Mouse (Mus musculus) left cerebral cortex, adult 2 months (tissue): ENCODE measurements around the gene Mad1l1. TPM values are rescaled to one million over a fixed set of nuclear protein-coding genes. Genes with fewer than 3 reads are reported as not detected.

Experiments used
- DNase-seq, 2 experiments: peaks; one replicate each; pipeline ENCODE4 v3.0.0; 2021 to 2022; ENCODE audit warnings: low spot score in 2 of 2, mixed read lengths in 1 of 2; ENCODE audit errors: extremely low spot score in 1 of 2
- H3K27ac ChIP-seq: fragments of 200-600 bp; 2 replicates; pipeline ENCODE4 v1.8.1; 2022
- H3K4me3 ChIP-seq: fragments of 200-600 bp; 2 replicates; pipeline ENCODE4 v1.8.1; 2022
- CTCF ChIP-seq: fragments of 200-600 bp; IDR thresholded peaks from 2 replicates; pipeline ENCODE4 v1.8.1; 2022; ENCODE audit warnings: antibody characterized with exemption, mild to moderate bottlenecking, moderate library complexity
- intact Hi-C: fragments of 180-260 bp; cut with DNase I; formaldehyde crosslinking; loops from one replicate; pipeline ENCODE4 v1.15.1; 2025
- total RNA-seq, 2 experiments: library from RNA; stranded (reverse); gene quantifications; 2 replicates each; pipeline ENCODE4 v1.2.3; 2021

Mad1l1 gene
- total RNA-seq, 2 experiments from 2014 or later: 14.1 to 17.6 TPM

- intact Hi-C loops: no loop called here
- H3K27ac ChIP-seq: no peak overlapping the region
- H3K4me3 ChIP-seq: no peak overlapping the region
- no peak for DNase-seq
- no peak for TF ChIP-seq CTCF
Measured at GRCm38 (mm10) chr5:140349882-140350281, 28.5 kb upstream of the Mad1l1 start.

DNA sequence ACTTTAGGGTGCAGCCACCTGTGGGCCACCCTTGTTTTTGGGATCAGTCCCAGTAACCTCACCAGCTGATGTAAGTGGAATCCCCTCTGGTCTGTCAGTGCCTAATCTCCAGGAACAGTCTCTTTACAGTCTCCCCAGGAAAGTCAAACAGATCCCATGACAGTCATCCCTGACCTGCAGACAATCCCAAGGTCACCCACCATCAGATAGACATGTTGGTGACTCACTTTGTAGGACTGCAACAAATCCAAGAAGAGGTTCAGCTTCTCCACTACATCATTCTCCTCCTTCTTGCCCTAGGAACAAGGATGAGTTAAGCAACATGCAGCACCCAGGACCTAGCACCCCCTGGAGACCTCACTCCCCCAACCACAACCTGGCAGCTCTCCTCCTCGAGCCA, 24.7 kb upstream of the Mad1l1 start:
- H3K27ac ChIP-seq: no peak overlapping the region
- intact Hi-C loops: no loop called here
- TF ChIP-seq CTCF: no peak
- no peak overlapping the region for H3K4me3 ChIP-seq
- DNase-seq: no peak

DNA sequence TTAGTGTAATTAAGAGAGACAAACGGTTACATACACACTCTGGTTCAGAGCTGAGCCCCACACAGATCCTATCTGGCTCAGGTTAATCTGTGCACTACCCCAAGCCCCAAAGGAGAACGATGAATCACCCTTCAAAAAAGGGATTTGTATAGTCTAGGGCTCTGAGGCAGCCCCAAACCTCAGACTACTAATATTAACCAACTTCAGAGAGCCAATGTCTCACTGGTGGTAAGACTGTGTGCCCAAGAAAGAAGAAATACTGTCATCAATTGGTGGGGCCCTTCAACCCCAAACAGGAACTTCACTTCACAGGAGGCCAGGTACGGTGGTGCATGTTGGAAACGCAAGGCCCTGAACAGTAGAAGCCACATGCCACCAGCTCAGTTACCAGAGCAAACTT, 23.9 kb upstream of the Mad1l1 start:
- intact Hi-C loops: no loop called here

GRCm38 (mm10) chr5:140342880-140343279, 21.5 kb upstream of the Mad1l1 start:
- intact Hi-C loops: no loop called here
- H3K4me3 ChIP-seq: no peak overlapping the region
- no peak; the same call in 1 of the 2 replicates for TF ChIP-seq CTCF
- no peak overlapping the region for H3K27ac ChIP-seq
- no peak for DNase-seq

More for the DNA sequence above, 23.9 kb upstream of the Mad1l1 start:
- Histone ChIP-seq H3K27ac (no peak overlapping the region), H3K4me3 (no peak overlapping the region)
- TF ChIP-seq CTCF: no peak
- no peak for DNase-seq

- DNase-seq: no peak
- TF ChIP-seq CTCF: no peak
- no peak overlapping the region for H3K27ac ChIP-seq
- no peak overlapping the region for H3K4me3 ChIP-seq
- intact Hi-C loops: loop anchor here (5.0 kb wide), 1 partner anchor 72 kb away; no protein-coding TSS in a partner anchor
Measured at GRCm38 (mm10) chr5:140339836-140340235, 18.5 kb upstream of the Mad1l1 start.

DNA sequence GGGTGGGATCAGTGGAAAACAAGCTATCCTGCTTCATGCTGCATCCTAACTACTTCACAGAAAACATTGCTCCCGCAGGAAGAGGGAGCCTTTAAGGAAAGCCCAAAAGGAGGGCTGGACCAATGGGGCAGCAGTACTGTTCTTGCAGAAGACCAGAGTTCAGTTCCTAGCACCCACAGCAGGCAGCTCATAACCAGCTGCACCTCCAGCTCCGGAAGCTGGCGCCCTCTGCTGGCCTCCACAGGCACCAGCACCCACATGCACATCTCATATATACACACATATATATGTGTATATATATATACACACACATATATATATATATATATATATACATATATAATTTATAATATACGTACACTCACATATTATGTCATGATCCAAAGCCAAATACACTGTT, 17.4 kb upstream of the Mad1l1 start:
- Histone ChIP-seq H3K4me3 (no peak overlapping the region), H3K27ac (no peak overlapping the region)
- TF ChIP-seq CTCF: no peak; the same call in 1 of the 2 replicates
- no peak for DNase-seq
- intact Hi-C loops: loop anchor here (5.0 kb wide), 1 partner anchor 74 kb away; no protein-coding TSS in a partner anchor

DNA sequence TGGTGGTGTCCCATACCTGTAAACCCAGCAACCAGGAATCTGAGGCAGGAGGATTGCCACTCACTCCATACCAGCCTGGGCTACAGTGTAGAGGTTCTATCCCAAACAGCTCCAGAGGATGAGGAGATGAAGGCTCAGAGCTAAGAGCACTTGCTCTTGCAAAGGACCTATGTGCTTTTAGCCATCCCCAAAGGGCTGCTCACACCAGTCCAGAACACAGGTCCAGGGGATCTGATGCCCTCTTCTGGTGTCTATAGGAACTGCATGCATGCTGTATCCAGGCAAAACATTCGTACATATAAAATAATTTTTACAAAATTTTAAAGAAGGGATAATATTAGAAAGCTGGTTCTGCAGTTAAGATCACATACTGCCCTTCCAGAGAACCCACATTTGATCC, 15.3 kb upstream of the Mad1l1 start:
- intact Hi-C loops: loop anchor here (1.0 to 5.0 kb wide), 2 partner anchors 76 to 498 kb away; no protein-coding TSS in a partner anchor
- H3K4me3 ChIP-seq: no peak overlapping the region
- TF ChIP-seq CTCF: peak; percentile 84
- no peak overlapping the region for H3K27ac ChIP-seq
- peak in 1 of 2 experiments; percentile 27 for DNase-seq

DNA sequence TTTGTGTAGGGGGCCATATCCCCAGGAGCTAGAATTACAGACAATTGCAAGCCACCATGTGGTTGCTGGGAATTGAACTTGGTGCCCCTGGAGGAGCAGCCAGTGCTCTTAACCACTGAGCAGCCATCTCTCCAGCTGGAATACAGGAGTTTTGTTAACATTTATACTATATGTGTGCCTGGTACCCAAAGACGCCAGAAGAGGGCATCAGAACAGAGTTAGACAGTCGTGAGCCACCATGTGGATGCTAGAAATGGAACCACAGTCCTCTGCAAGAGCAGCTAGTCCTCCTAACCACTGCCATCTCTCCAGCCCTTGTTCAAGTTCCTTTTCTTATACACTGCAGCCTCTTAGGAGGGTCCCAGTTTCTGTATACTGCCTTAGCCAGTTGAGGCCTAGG, 12.3 kb upstream of the Mad1l1 start:
- TF ChIP-seq CTCF: peak; percentile 32
- no peak overlapping the region for H3K4me3 ChIP-seq
- no peak for DNase-seq
- intact Hi-C loops: loop anchor here (5.0 kb wide), 1 partner anchor 204 kb away; no protein-coding TSS in a partner anchor
- no peak overlapping the region for H3K27ac ChIP-seq

- no peak for TF ChIP-seq CTCF
- no peak overlapping the region for H3K27ac ChIP-seq
- intact Hi-C loops: loop anchor here (5.0 kb wide), 1 partner anchor 205 kb away; no protein-coding TSS in a partner anchor
- no peak overlapping the region for H3K4me3 ChIP-seq
- no peak for DNase-seq
Measured at GRCm38 (mm10) chr5:140332519-140332918, 11.2 kb upstream of the Mad1l1 start.

DNA sequence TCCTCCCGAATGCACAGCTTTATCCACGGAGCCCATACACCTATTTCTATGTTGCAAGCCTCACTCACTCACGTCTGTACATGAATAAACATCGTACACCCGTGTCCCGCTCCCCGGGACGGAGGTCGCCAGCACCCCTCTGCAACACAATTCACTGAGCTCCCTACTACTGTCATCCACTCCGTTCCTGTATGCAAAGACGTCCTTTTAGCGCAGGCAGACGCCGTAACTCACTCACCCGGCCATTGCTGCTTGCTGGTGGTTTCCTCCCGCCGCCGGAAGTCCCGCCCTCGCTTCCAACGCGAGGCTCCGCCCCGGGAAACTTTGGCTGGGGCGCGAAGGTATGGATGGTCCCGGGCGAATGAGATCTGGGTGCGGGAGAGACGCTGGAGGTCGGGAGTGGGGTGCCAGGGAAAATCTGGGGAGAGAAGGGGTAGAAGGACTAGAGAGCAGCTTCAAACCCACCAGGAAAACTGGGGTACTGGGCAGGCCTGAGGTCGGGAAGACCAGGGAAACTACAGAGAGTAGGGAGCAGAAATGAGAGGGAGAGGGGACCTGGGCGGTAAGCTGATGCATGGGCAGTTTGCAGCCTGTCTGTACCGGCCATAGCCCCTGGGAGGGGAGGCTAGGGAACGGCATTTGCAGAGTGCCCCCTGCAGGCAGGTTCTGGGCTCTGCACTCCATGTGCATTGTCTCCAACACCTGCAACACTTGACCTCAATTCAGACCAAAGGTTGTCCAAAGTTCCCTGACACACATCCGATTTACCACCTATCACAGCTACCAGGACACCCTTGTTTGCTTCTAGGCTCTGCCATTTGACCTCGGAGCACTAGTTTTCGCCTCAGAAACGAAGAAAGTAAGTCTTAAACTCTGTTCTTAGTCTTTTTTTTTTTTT, 10.5 kb upstream of the Mad1l1 start, which contains the start of gene Mrm2:
TSS of gene Mrm2 (minus strand) at position 284 of the 898 bp plus-strand sequence.
- peak within 1 kb of the TSS; percentile 87 for H3K27ac ChIP-seq
- TF ChIP-seq CTCF: peak; percentile 86

DNA sequence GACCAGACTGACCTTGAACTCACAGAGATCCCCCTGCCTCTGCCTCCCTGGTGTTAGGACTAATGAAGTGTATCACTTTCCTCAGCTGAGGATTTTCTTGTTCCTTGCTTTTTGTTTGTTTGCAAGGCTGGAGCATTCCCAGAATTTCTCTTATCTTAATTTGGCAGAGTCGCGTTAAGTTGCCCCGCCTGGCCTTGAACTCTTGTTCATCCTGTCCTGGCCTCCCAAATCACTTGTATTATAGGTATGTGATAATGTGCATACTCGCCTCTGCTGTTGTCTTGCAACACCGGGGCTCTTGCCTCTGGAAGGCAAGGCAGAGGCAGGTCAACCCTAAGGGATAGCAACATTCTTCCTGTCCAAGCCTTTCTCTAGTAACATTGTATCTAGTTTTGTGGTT, 2.7 kb upstream of the Mad1l1 start:
- H3K27ac ChIP-seq: no peak overlapping the region
- intact Hi-C loops: no loop called here
- H3K4me3 ChIP-seq: no peak overlapping the region
- DNase-seq: no peak
- no peak for TF ChIP-seq CTCF

More for the DNA sequence above, 10.5 kb upstream of the Mad1l1 start, which contains the start of gene Mrm2:
- H3K4me3 ChIP-seq: peak within 1 kb of the TSS; percentile 79
- intact Hi-C loops: loop anchor here (5.0 kb wide), 1 partner anchor 205 kb away; no protein-coding TSS in a partner anchor
- peak; percentile 72 to 80 for DNase-seq
